Mouse (Mus musculus) hindbrain, embryonic 12.5 days (tissue): ENCODE results near the gene Cyp4v3. TPM values are rescaled to one million over a fixed set of nuclear protein-coding genes. Genes with fewer than 3 reads are reported as not detected.

Experiments
- ATAC-seq: fragments of 200-750 bp; cut with Nextera tagmentation; 2 replicates; pipeline ENCODE4 v1.8.0; 2017; ENCODE audit warnings: moderate TSS enrichment; ENCODE audit not compliant: low FRiP score
- H3K27ac ChIP-seq: fragments of 300-500 bp; sonication (generic); 2 replicates; pipeline ENCODE4 v1.5.1; 2016; ENCODE audit warnings: mild to moderate bottlenecking
- H3K27me3 ChIP-seq: fragments of 300-500 bp; sonication (generic); 2 replicates; pipeline ENCODE4 v1.6.1; 2016; ENCODE audit warnings: mild to moderate bottlenecking
- H3K36me3 ChIP-seq: fragments of 300-500 bp; sonication (generic); 2 replicates; pipeline ENCODE4 v1.6.1; 2016; ENCODE audit warnings: mild to moderate bottlenecking
- H3K4me1 ChIP-seq: fragments of 300-500 bp; sonication (generic); 2 replicates; pipeline ENCODE4 v1.6.1; 2016
- H3K4me2 ChIP-seq: fragments of 300-500 bp; sonication (generic); replicated peaks from 2 replicates; pipeline ENCODE4 v1.6.1; 2016; ENCODE audit warnings: mild to moderate bottlenecking
- H3K4me3 ChIP-seq: fragments of 300-500 bp; sonication (generic); 2 replicates; pipeline ENCODE4 v1.5.1; 2016; ENCODE audit warnings: mild to moderate bottlenecking
- H3K9ac ChIP-seq: fragments of 300-500 bp; sonication (generic); 2 replicates; pipeline ENCODE4 v1.6.1; 2016; ENCODE audit warnings: mild to moderate bottlenecking, moderate library complexity
- H3K9me3 ChIP-seq: fragments of 300-500 bp; sonication (generic); replicated peaks from 2 replicates; pipeline ENCODE4 v1.6.1; 2016; ENCODE audit warnings: mild to moderate bottlenecking
- WGBS: fragments of 180-500 bp; shearing (Covaris S2); methylation state at CpG from one replicate; pipeline ENCODE4 v1.1.7; 2016; 5-methylcytosine and 5-hydroxymethylcytosine counted together
- polyA plus RNA-seq: library from polyadenylated mRNA; unstranded; fragments of >200 nt; fragmentation: Nextera tagmentation; extraction: Ambion mirVana; gene quantifications from 2 replicates; pipeline ENCODE4 v1.2.1, GENCODE M21; 2016

Gene Cyp4v3
- polyA plus RNA-seq, 1 experiment from 2014 or later = 1.2 TPM

GRCm38 (mm10) chr8:45264918-45265317, 68.1 kb downstream of the Cyp4v3 start:
- Histone ChIP-seq H3K27ac (no peak overlapping the region), H3K4me1 (no peaks in the 10 kb centered on the region), H3K4me2 (no peak overlapping the region), H3K36me3 (no peaks in the 10 kb centered on the region), H3K27me3 (no peaks in the 10 kb centered on the region), H3K9ac (no peak overlapping the region), H3K4me3 (no peak overlapping the region), H3K9me3 (0 out of 2 replicates have a peak, but pooled peaks cover 8% of the 10 kb centered on the region)
- 87% methylated on average over 4 of the region's 4 CpGs for WGBS
- ATAC-seq = no peak

- Histone ChIP-seq H3K27ac (no peak overlapping the region), H3K27me3 (no peaks in the 10 kb centered on the region), H3K36me3 (no peaks in the 10 kb centered on the region), H3K4me2 (no peak overlapping the region), H3K4me3 (no peak overlapping the region), H3K9ac (no peak overlapping the region), H3K9me3 (0 out of 2 replicates have a peak, but pooled peaks cover 8% of the 10 kb centered on the region), H3K4me1 (no peaks in the 10 kb centered on the region)
- 91% methylated on average over 3 of the region's 3 CpGs for WGBS
- no peak for ATAC-seq
Observed at GRCm38 (mm10) chr8:45262851-45263250, 70.2 kb downstream of the Cyp4v3 start.

DNA sequence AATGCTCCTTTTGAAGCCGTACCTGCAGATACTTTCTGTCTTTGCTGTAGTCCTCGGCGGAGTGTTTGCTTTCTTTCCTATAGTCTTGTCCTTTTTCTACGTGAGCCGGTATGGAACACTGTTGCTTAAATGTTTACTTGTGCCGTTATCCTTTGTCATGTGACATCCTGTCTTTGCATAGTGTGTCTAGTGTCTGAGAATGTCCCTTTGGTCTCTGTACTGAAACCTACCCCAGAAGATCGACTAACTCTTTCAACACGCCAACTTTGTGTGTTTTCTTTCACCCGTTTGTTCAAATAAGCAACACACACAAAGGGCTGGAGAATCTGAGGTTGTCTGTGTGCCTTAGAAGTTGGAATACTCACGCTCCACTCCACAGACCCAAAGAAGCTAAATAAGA, 71.1 kb downstream of the Cyp4v3 start, which contains the start of gene F11:
Gene F11 (minus strand): TSS at position 112 of the 400 bp plus-strand sequence.
- 0 out of 2 replicates have a peak, but pooled peaks cover 8% of the 10 kb centered on the region for H3K9me3 ChIP-seq
- no peaks in the 10 kb centered on the region for H3K4me1 ChIP-seq
- ATAC-seq = no peak
- WGBS = 80% methylated on average over 10 of the region's 10 CpGs
- H3K36me3 ChIP-seq = no peaks in the 10 kb centered on the region
- no peak within 1 kb of the TSS for H3K4me2 ChIP-seq
- H3K9ac ChIP-seq = no peak within 1 kb of the TSS
- no peak within 1 kb of the TSS for H3K27ac ChIP-seq
- no peak within 1 kb of the TSS for H3K4me3 ChIP-seq
- H3K27me3 ChIP-seq = no peaks in the 10 kb centered on the region

GRCm38 (mm10) chr8:45258421-45258820, 74.6 kb downstream of the Cyp4v3 start:
- 75% methylated on average over 8 of the region's 8 CpGs for WGBS
- ATAC-seq = no peak

GRCm38 (mm10) chr8:45255040-45255439, 78.0 kb downstream of the Cyp4v3 start:
- H3K27me3 ChIP-seq = no peaks in the 10 kb centered on the region
- WGBS = 83% methylated on average over 12 of the region's 12 CpGs
- H3K9ac ChIP-seq = no peak overlapping the region
- H3K4me2 ChIP-seq = no peak overlapping the region
- no peak overlapping the region for H3K27ac ChIP-seq
- no peak for ATAC-seq
- H3K4me3 ChIP-seq = no peak overlapping the region
- no peaks in the 10 kb centered on the region for H3K9me3 ChIP-seq
- no peaks in the 10 kb centered on the region for H3K36me3 ChIP-seq
- H3K4me1 ChIP-seq = no peaks in the 10 kb centered on the region

More at GRCm38 (mm10) chr8:45258421-45258820, 74.6 kb downstream of the Cyp4v3 start:
- H3K4me2 ChIP-seq = no peak overlapping the region
- no peaks in the 10 kb centered on the region for H3K9me3 ChIP-seq
- H3K27ac ChIP-seq = no peak overlapping the region
- H3K9ac ChIP-seq = no peak overlapping the region
- H3K27me3 ChIP-seq = no peaks in the 10 kb centered on the region
- H3K36me3 ChIP-seq = no peaks in the 10 kb centered on the region
- no peak overlapping the region for H3K4me3 ChIP-seq
- H3K4me1 ChIP-seq = no peaks in the 10 kb centered on the region

Other genes with a start within 250 kb of the Cyp4v3 start
- gene F11, start 71.2 kb downstream of the Cyp4v3 start, polyA plus RNA-seq = not detected in 2 replicates
- not detected in 2 replicates for gene Klkb1, start 38.4 kb downstream of the Cyp4v3 start, polyA plus RNA-seq
- not detected in 2 replicates for gene Gm45753, start 24.8 kb downstream of the Cyp4v3 start, polyA plus RNA-seq
- gene Fam149a, start 49.1 kb upstream of the Cyp4v3 start, polyA plus RNA-seq = 10.4 and 11.9 TPM in 2 replicates
- 1.1 and 1.4 TPM in 2 replicates for gene Tlr3, start 77.9 kb upstream of the Cyp4v3 start, polyA plus RNA-seq
- gene Sorbs2, start 174.6 kb upstream of the Cyp4v3 start, polyA plus RNA-seq = 81.7 and 89.5 TPM in 2 replicates